Mouse (Mus musculus) E14TG2a.4 (cell line): ENCODE results near the gene Pdpn.

Experiments used
- CTCF ChIP-seq: conservative IDR thresholded peaks from 2 replicates; pipeline ENCODE4 v1.5.1; 2014; ENCODE audit warnings: low read length
- NANOG ChIP-seq: IDR thresholded peaks from 2 replicates; pipeline ENCODE4 v1.6.1; 2014; ENCODE audit warnings: borderline replicate concordance, low read length, mixed read lengths
- POU5F1 ChIP-seq: IDR thresholded peaks from 2 replicates; pipeline ENCODE4 v1.6.1; 2014; ENCODE audit warnings: low read length, borderline replicate concordance

DNA sequence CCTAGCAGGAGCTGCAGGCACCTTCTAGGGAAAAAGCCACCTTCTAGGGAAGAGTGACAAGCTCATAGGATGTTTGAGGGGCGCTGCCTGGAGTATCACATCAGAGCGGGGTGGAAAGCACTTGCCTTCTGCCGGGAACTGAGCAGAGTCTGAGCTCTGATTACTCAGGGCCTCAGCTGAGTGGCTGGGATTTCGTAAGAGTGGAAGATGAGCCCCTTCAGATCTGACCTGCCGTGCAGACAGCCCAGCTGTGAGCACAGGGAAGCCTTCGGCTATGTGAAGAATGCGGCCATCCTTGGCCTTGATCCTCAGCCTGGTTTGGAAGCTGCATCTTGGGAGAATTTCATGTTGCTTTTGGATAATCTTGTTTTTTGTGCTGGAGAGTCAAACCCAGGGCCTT, 10.5 kb downstream of the Pdpn start:
- no peak for TF ChIP-seq CTCF
- no peak for TF ChIP-seq NANOG
- no peak for TF ChIP-seq POU5F1
